Mouse (Mus musculus) heart, adult 2 months (tissue): ENCODE data around the gene Arl6. TPM values are rescaled to one million over a fixed set of nuclear protein-coding genes. Genes with fewer than 3 reads are reported as not detected.
A peak's percentile ranks its signal among the peaks of the same experiment; 100 is the strongest.

Experiments
- DNase-seq, 2 experiments: peaks; one replicate each; pipeline ENCODE4 v3.0.0; 2021
- H3K27ac ChIP-seq: fragments of 200-600 bp; 2 replicates; pipeline ENCODE4 v1.8.1; 2022
- H3K27me3 ChIP-seq: fragments of 200-500 bp; 2 replicates; pipeline ENCODE4 v1.6.1; 2012; ENCODE audit warnings: mild to moderate bottlenecking, low read length, inconsistent platforms, mixed read lengths; ENCODE audit not compliant: control insufficient read depth, insufficient read depth
- H3K36me3 ChIP-seq: fragments of 200-500 bp; 2 replicates; pipeline ENCODE4 v1.6.1; 2012; ENCODE audit warnings: low read length, inconsistent platforms; ENCODE audit not compliant: control insufficient read depth, insufficient read depth
- H3K4me1 ChIP-seq: fragments of 200-500 bp; 2 replicates; pipeline ENCODE4 v1.6.1; 2011; ENCODE audit warnings: low read length; ENCODE audit not compliant: control insufficient read depth, insufficient read depth
- H3K4me3 ChIP-seq: fragments of 200-600 bp; 2 replicates; pipeline ENCODE4 v1.8.1; 2022
- H3K79me2 ChIP-seq: fragments of 200-500 bp; replicated peaks from 2 replicates; pipeline ENCODE4 v1.6.1; 2012; ENCODE audit warnings: mild to moderate bottlenecking, inconsistent platforms, low read length, moderate library complexity, mixed read lengths; ENCODE audit not compliant: control insufficient read depth, insufficient read depth
- H3K9ac ChIP-seq: fragments of 200-500 bp; 2 replicates; pipeline ENCODE4 v1.6.1; 2012; ENCODE audit warnings: low read depth, mild to moderate bottlenecking, control low read depth, inconsistent platforms, low read length, mixed read lengths
- CTCF ChIP-seq: fragments of 200-600 bp; IDR thresholded peaks from 2 replicates; pipeline ENCODE4 v1.8.1; 2022; ENCODE audit warnings: antibody characterized with exemption, mild to moderate bottlenecking, moderate library complexity
- EP300 ChIP-seq: fragments of 200-500 bp; IDR thresholded peaks from 2 replicates; pipeline ENCODE4 v1.6.1; 2011; ENCODE audit warnings: low read depth, low read length, control low read depth; ENCODE audit not compliant: insufficient read depth
- POLR2A ChIP-seq: fragments of 200-500 bp; IDR thresholded peaks from 2 replicates; pipeline ENCODE4 v1.6.1; 2011; ENCODE audit warnings: mild to moderate bottlenecking, low read depth, low read length, control low read depth; ENCODE audit not compliant: insufficient read depth
- WGBS: fragments of 180-500 bp; shearing (Covaris S2); methylation state at CpG from one replicate; pipeline ENCODE4 v1.1.7; 2018; 5-methylcytosine and 5-hydroxymethylcytosine counted together
- intact Hi-C: fragments of 180-260 bp; cut with DNase I; formaldehyde crosslinking; loops from one replicate; pipeline ENCODE4 v1.15.1; 2025
- polyA plus RNA-seq: library from polyadenylated mRNA; depleted of rRNA; stranded (reverse); fragments of >200 nt; gene quantifications from 2 replicates; pipeline ENCODE4 v1.2.3, GENCODE M21; 2012
- total RNA-seq, 2 experiments: library from RNA; stranded (reverse); gene quantifications; 2 replicates each; pipeline ENCODE4 v1.2.3; 2021

The Arl6 gene
- total and polyA plus RNA-seq, 3 experiments: 1.9 to 4.2 (median 3.7) TPM

GRCm38 (mm10) chr16:59639985-59640384 is 794 bp upstream of the Arl6 start:
- Histone ChIP-seq H3K79me2 (no peaks in the 10 kb centered on the region), H3K36me3 (no peaks in the 10 kb centered on the region), H3K4me3 (peak overlapping the region; percentile 80), H3K9ac (no peak overlapping the region), H3K4me1 (no peaks in the 10 kb centered on the region), H3K27ac (peak overlapping the region; percentile 87; the same call in 1 of the 2 replicates), H3K27me3 (no peaks in the 10 kb centered on the region)
- DNase-seq: no peak
- TF ChIP-seq CTCF: no peak
- TF ChIP-seq POLR2A: no peak
- TF ChIP-seq EP300: no peak
- WGBS: 78% methylated on average over 3 of the region's 3 CpGs
- intact Hi-C loops: loop anchor here (2.0 to 5.0 kb wide), 2 partner anchors 39 to 168 kb away; partner anchors contain the start of genes Crybg3 and Riox2

GRCm38 (mm10) chr16:59634598-59634997 is 4.6 kb downstream of the Arl6 start:
- 58% methylated on average over 2 of the region's 2 CpGs for WGBS
- Histone ChIP-seq H3K4me3 (no peak overlapping the region), H3K4me1 (no peaks in the 10 kb centered on the region), H3K9ac (no peak overlapping the region), H3K36me3 (no peaks in the 10 kb centered on the region), H3K27me3 (no peaks in the 10 kb centered on the region), H3K27ac (no peak overlapping the region), H3K79me2 (no peaks in the 10 kb centered on the region)
- TF ChIP-seq POLR2A (no peak), EP300 (no peak), CTCF (no peak)
- intact Hi-C loops: no loop called here
- no peak for DNase-seq

GRCm38 (mm10) chr16:59621554-59621953 is 17.6 kb downstream of the Arl6 start:
- Histone ChIP-seq H3K79me2 (no peaks in the 10 kb centered on the region), H3K4me1 (peaks cover 1% of the 10 kb centered on the region), H3K4me3 (no peak overlapping the region), H3K27ac (no peak overlapping the region), H3K27me3 (no peaks in the 10 kb centered on the region), H3K9ac (no peak overlapping the region), H3K36me3 (no peaks in the 10 kb centered on the region)
- TF ChIP-seq EP300: no peak
- no peak for TF ChIP-seq POLR2A
- no peak for TF ChIP-seq CTCF
- no peak for DNase-seq
- 99% methylated on average over 2 of the region's 2 CpGs for WGBS
- intact Hi-C loops: no loop called here

- Histone ChIP-seq H3K27ac (no peak overlapping the region), H3K27me3 (no peaks in the 10 kb centered on the region), H3K4me1 (peaks cover 1% of the 10 kb centered on the region), H3K79me2 (no peaks in the 10 kb centered on the region), H3K4me3 (no peak overlapping the region), H3K9ac (no peak overlapping the region), H3K36me3 (no peaks in the 10 kb centered on the region)
- 15% methylated on average over 3 of the region's 3 CpGs for WGBS
- DNase-seq: peak in 1 of 2 experiments; percentile 14
- TF ChIP-seq EP300 (no peak), CTCF (peak; percentile 94), POLR2A (no peak)
- intact Hi-C loops: loop anchor here (1.0 to 10.0 kb wide), 3 partner anchors 82 to 196 kb away; no protein-coding TSS in a partner anchor
Measured at GRCm38 (mm10) chr16:59617167-59617566, 22.0 kb downstream of the Arl6 start.

- peaks cover 1% of the 10 kb centered on the region for H3K4me1 ChIP-seq
- H3K27ac ChIP-seq: no peak overlapping the region
- WGBS: 75% methylated on average over 3 of the region's 3 CpGs
- no peak overlapping the region for H3K9ac ChIP-seq
- TF ChIP-seq CTCF: no peak
- no peak for TF ChIP-seq EP300
- no peak for TF ChIP-seq POLR2A
- no peaks in the 10 kb centered on the region for H3K36me3 ChIP-seq
- no peak for DNase-seq
- intact Hi-C loops: loop anchor here (10.0 kb wide), 1 partner anchor 81 kb away; no protein-coding TSS in a partner anchor
- no peaks in the 10 kb centered on the region for H3K79me2 ChIP-seq
- H3K4me3 ChIP-seq: no peak overlapping the region
- H3K27me3 ChIP-seq: no peaks in the 10 kb centered on the region
Measured at GRCm38 (mm10) chr16:59615675-59616074, 23.5 kb downstream of the Arl6 start.

- no peaks in the 10 kb centered on the region for H3K36me3 ChIP-seq
- H3K27me3 ChIP-seq: no peaks in the 10 kb centered on the region
- H3K27ac ChIP-seq: no peak overlapping the region
- H3K4me1 ChIP-seq: no peaks in the 10 kb centered on the region
- H3K79me2 ChIP-seq: no peaks in the 10 kb centered on the region
- WGBS: 56% methylated on average over 1 of the region's 1 CpGs
- H3K9ac ChIP-seq: no peak overlapping the region
- H3K4me3 ChIP-seq: no peak overlapping the region
- intact Hi-C loops: loop anchor here (10.0 kb wide), 1 partner anchor 76 kb away; no protein-coding TSS in a partner anchor
- TF ChIP-seq POLR2A: no peak
- TF ChIP-seq EP300: no peak
- TF ChIP-seq CTCF: no peak
- no peak for DNase-seq
Measured at GRCm38 (mm10) chr16:59610750-59611149, 28.4 kb downstream of the Arl6 start.
